Mouse (Mus musculus) G1E (cell line): ENCODE measurements at regions not wholly inside any gene's neighbourhood (a gene's known extent, or its start where the extent isn't known, plus 50 kb on each side); places are given as distances from the start of the nearest gene placed in this dataset.

Experiments used
- ATAC-seq: 2 replicates; pipeline ENCODE4 v1.8.0; 2016; ENCODE audit warnings: mild to moderate bottlenecking; ENCODE audit not compliant: insufficient number of reproducible peaks, poor library complexity, low FRiP score, severe bottlenecking; ENCODE audit errors: extremely low read depth
- DNase-seq: peaks from one replicate; pipeline ENCODE4 v3.0.0; 2012; ENCODE audit warnings: low spot score
- H3K27me3 ChIP-seq: 2 replicates; pipeline ENCODE4 v1.6.1; 2012; ENCODE audit warnings: mild to moderate bottlenecking, low read length, inconsistent platforms; ENCODE audit not compliant: insufficient read depth
- H3K36me3 ChIP-seq: replicated peaks from 2 replicates; pipeline ENCODE3; 2012; ENCODE audit warnings: mild to moderate bottlenecking, inconsistent platforms
- H3K4me1 ChIP-seq: 2 replicates; pipeline ENCODE4 v1.6.1; 2012; ENCODE audit warnings: low read depth, low read length, inconsistent platforms, mixed read lengths; ENCODE audit not compliant: insufficient read depth
- H3K4me3 ChIP-seq: 2 replicates; pipeline ENCODE4 v1.5.1; 2012; ENCODE audit warnings: low read depth, mild to moderate bottlenecking, inconsistent platforms, low read length, moderate library complexity, mixed read lengths
- H3K9me3 ChIP-seq: replicated peaks from 2 replicates; pipeline ENCODE4 v1.6.1; 2012; ENCODE audit warnings: inconsistent platforms
- CTCF ChIP-seq: IDR thresholded peaks from 2 replicates; pipeline ENCODE4 v1.5.1; 2012; ENCODE audit warnings: low read depth, low read length, inconsistent platforms, mixed read lengths
- GATA1 ChIP-seq: IDR thresholded peaks from 2 replicates; pipeline ENCODE4 v1.6.1; 2012; ENCODE audit warnings: borderline replicate concordance, low read length, inconsistent platforms, mixed read lengths
- GATA2 ChIP-seq: IDR thresholded peaks from 2 replicates; pipeline ENCODE4 v1.6.1; 2012; ENCODE audit warnings: low read depth, low read length, inconsistent platforms, borderline replicate concordance
- POLR2AphosphoS5 ChIP-seq: IDR thresholded peaks from 2 replicates; pipeline ENCODE4 v1.6.1; 2012; ENCODE audit warnings: low read depth, low read length, inconsistent platforms; ENCODE audit not compliant: insufficient replicate concordance
- TAL1 ChIP-seq: conservative IDR thresholded peaks from 2 replicates; pipeline ENCODE4 v1.6.1; 2012; ENCODE audit warnings: low read depth, low read length, inconsistent platforms, mixed read lengths

GRCm38 (mm10) chr11:84708222-84708730, 111.0 kb downstream of the Mrm1 start:
- Histone ChIP-seq H3K4me3 (no peak overlapping the region), H3K4me1 (peaks cover 45% of the 10 kb centered on the region), H3K9me3 (peaks cover 4% of the 10 kb centered on the region), H3K27me3 (peaks cover 3% of the 10 kb centered on the region), H3K36me3 (no peaks in the 10 kb centered on the region)
- no peak for TF ChIP-seq GATA2
- no peak for TF ChIP-seq GATA1
- TF ChIP-seq CTCF = no peak
- no peak for TF ChIP-seq TAL1
- no peak for TF ChIP-seq POLR2AphosphoS5
- ATAC-seq (no peak), DNase-seq (no peak)

- H3K27me3 ChIP-seq = peaks cover 3% of the 10 kb centered on the region
- TF ChIP-seq CTCF (no peak), GATA2 (no peak), POLR2AphosphoS5 (no peak), TAL1 (no peak), GATA1 (no peak)
- H3K4me1 ChIP-seq = peaks cover 50% of the 10 kb centered on the region
- no peaks in the 10 kb centered on the region for H3K36me3 ChIP-seq
- no peak overlapping the region; the same call in 1 of the 2 replicates for H3K4me3 ChIP-seq
- no peak for ATAC-seq
- H3K9me3 ChIP-seq = peaks cover 4% of the 10 kb centered on the region
- DNase-seq = no peak
These were observed 111.5 kb downstream of the Mrm1 start for GRCm38 (mm10) chr11:84707772-84708171.

GRCm38 (mm10) chr11:84706692-84707091, 112.6 kb downstream of the Mrm1 start:
- ATAC-seq = no peak
- Histone ChIP-seq H3K27me3 (no peaks in the 10 kb centered on the region), H3K9me3 (peaks cover 4% of the 10 kb centered on the region), H3K4me1 (peaks cover 53% of the 10 kb centered on the region), H3K4me3 (no peak overlapping the region), H3K36me3 (no peaks in the 10 kb centered on the region)
- TF ChIP-seq CTCF (no peak), GATA1 (no peak)
- no peak for DNase-seq

GRCm38 (mm10) chr11:84701319-84702175, 117.8 kb downstream of the Mrm1 start:
- Histone ChIP-seq H3K27me3 (no peaks in the 10 kb centered on the region), H3K4me1 (peaks cover 78% of the 10 kb centered on the region), H3K36me3 (no peaks in the 10 kb centered on the region), H3K4me3 (peak overlapping the region; percentile 72), H3K9me3 (peaks cover 4% of the 10 kb centered on the region)
- DNase-seq (peak; percentile 82), ATAC-seq (peak; percentile 81)
- TF ChIP-seq TAL1 (peak; percentile 63; the same call in 1 of the 2 replicates), GATA2 (peak; percentile 80; the same call in 1 of the 2 replicates), CTCF (no peak)

- peaks cover 82% of the 10 kb centered on the region for H3K4me1 ChIP-seq
- TF ChIP-seq CTCF (no peak), POLR2AphosphoS5 (no peak), TAL1 (no peak), GATA1 (no peak), GATA2 (no peak)
- H3K4me3 ChIP-seq = peak overlapping the region; percentile 49; the same call in 1 of the 2 replicates
- H3K36me3 ChIP-seq = no peaks in the 10 kb centered on the region
- no peak for ATAC-seq
- no peak for DNase-seq
- H3K9me3 ChIP-seq = no peaks in the 10 kb centered on the region
- no peaks in the 10 kb centered on the region for H3K27me3 ChIP-seq
These were observed 121.8 kb downstream of the Mrm1 start for GRCm38 (mm10) chr11:84697521-84697920.

- H3K9me3 ChIP-seq = no peaks in the 10 kb centered on the region
- peaks cover 73% of the 10 kb centered on the region for H3K4me1 ChIP-seq
- TF ChIP-seq GATA1 (no peak), CTCF (no peak), TAL1 (no peak), POLR2AphosphoS5 (no peak)
- H3K4me3 ChIP-seq = peak overlapping the region; percentile 22; the same call in 1 of the 2 replicates
- H3K27me3 ChIP-seq = no peaks in the 10 kb centered on the region
- ATAC-seq (no peak), DNase-seq (peak; percentile 56)
- no peaks in the 10 kb centered on the region for H3K36me3 ChIP-seq
These were observed 126.7 kb downstream of the Mrm1 start for GRCm38 (mm10) chr11:84692638-84693037.
